Comparison of ENCODE assay signal across 8 mouse cellular contexts in genomic region chrX:164269285-164269761, GRCm38 (mm10). TPM values are rescaled to one million over a fixed set of nuclear protein-coding genes. Genes with fewer than 3 reads are reported as not detected.
DNase-seq lines count a peak whose midpoint lies in the region; ATAC-seq and TF ChIP-seq lines count a peak whose summit lies in the region.

TSS of gene Pir (plus strand) at chrX:164269371.

- peak; percentile 1 for DNase-seq in G1E (ENCODE audit: low spot score)
- peak; percentile 5 for DNase-seq in cerebellum, adult 11-12 months
- DNase-seq in heart, postnatal 10 days = peak; percentile 52 to 63
- peak; percentile 61 to 75 for DNase-seq in kidney, postnatal 4 days
- peak; percentile 79 for DNase-seq in stomach, postnatal 0 days (ENCODE audit: low spot score)

- no peak within 1 kb of the TSS for H3K27ac ChIP-seq in forebrain, embryonic 15.5 days (replicated peaks)
- H3K27ac ChIP-seq in liver, embryonic 16.5 days (ENCODE audit: low read length) = peak within 1 kb of the TSS; percentile 79
- H3K27ac ChIP-seq in neural tube, embryonic 12.5 days = no peak within 1 kb of the TSS
- H3K27ac ChIP-seq in stomach, postnatal 0 days (replicated peaks) = no peak within 1 kb of the TSS; the same call in 1 of the 2 replicates

- peak within 1 kb of the TSS; percentile 44 for H3K9ac ChIP-seq in forebrain, embryonic 15.5 days (replicated peaks)
- H3K9ac ChIP-seq in liver, embryonic 16.5 days (ENCODE audit: low read depth, low read length) = peak within 1 kb of the TSS; percentile 70
- H3K9ac ChIP-seq in neural tube, embryonic 12.5 days = peak within 1 kb of the TSS; percentile 33; the same call in 1 of the 2 replicates
- peak within 1 kb of the TSS; percentile 51 for H3K9ac ChIP-seq in stomach, postnatal 0 days (ENCODE audit: low read length)

- intact Hi-C loops in heart, postnatal 10 days (cut with DNase I) = no loop called here

- peak within 1 kb of the TSS; percentile 48 for H3K4me2 ChIP-seq in forebrain, embryonic 15.5 days (replicated peaks)
- peak within 1 kb of the TSS; percentile 68 for H3K4me2 ChIP-seq in liver, embryonic 16.5 days (ENCODE audit: low read depth, low read length)
- H3K4me2 ChIP-seq in neural tube, embryonic 12.5 days (replicated peaks) = peak within 1 kb of the TSS; percentile 56
- H3K4me2 ChIP-seq in stomach, postnatal 0 days (replicated peaks; ENCODE audit: low read depth) = peak within 1 kb of the TSS; percentile 42

- H3K36me3 ChIP-seq in G1E (replicated peaks) = no peaks in the 10 kb centered on the region
- H3K36me3 ChIP-seq in forebrain, embryonic 15.5 days = no peaks in the 10 kb centered on the region
- H3K36me3 ChIP-seq in liver, embryonic 16.5 days (ENCODE audit: control insufficient read depth, insufficient read depth) = no peaks in the 10 kb centered on the region
- no peaks in the 10 kb centered on the region for H3K36me3 ChIP-seq in neural tube, embryonic 12.5 days
- H3K36me3 ChIP-seq in stomach, postnatal 0 days (ENCODE audit: control insufficient read depth, insufficient read depth, low read length) = no peaks in the 10 kb centered on the region

- H3K27me3 ChIP-seq in G1E (ENCODE audit: insufficient read depth, low read length) = no peaks in the 10 kb centered on the region; the same call in 1 of the 2 replicates
- H3K27me3 ChIP-seq in forebrain, embryonic 15.5 days = no peaks in the 10 kb centered on the region
- H3K27me3 ChIP-seq in liver, embryonic 16.5 days (ENCODE audit: control insufficient read depth, insufficient read depth, low read depth, low read length) = no peaks in the 10 kb centered on the region; the same call in 1 of the 2 replicates
- no peaks in the 10 kb centered on the region for H3K27me3 ChIP-seq in neural tube, embryonic 12.5 days (replicated peaks)
- H3K27me3 ChIP-seq in stomach, postnatal 0 days (ENCODE audit: control insufficient read depth, insufficient read depth, low read length) = no peaks in the 10 kb centered on the region

- H3K4me3 ChIP-seq in G1E (ENCODE audit: low read depth, low read length) = no peak within 1 kb of the TSS; the same call in 1 of the 2 replicates
- H3K4me3 ChIP-seq in forebrain, embryonic 15.5 days = peak within 1 kb of the TSS; percentile 39
- peak within 1 kb of the TSS; percentile 64 for H3K4me3 ChIP-seq in liver, embryonic 16.5 days (ENCODE audit: low read depth, low read length)
- peak within 1 kb of the TSS; percentile 30 for H3K4me3 ChIP-seq in neural tube, embryonic 12.5 days
- peak within 1 kb of the TSS; percentile 35 for H3K4me3 ChIP-seq in stomach, postnatal 0 days (ENCODE audit: low read depth, low read length)

- H3K4me1 ChIP-seq in G1E (ENCODE audit: insufficient read depth, low read depth, low read length) = no peaks in the 10 kb centered on the region
- H3K4me1 ChIP-seq in forebrain, embryonic 15.5 days = no peaks in the 10 kb centered on the region
- H3K4me1 ChIP-seq in liver, embryonic 16.5 days (ENCODE audit: control insufficient read depth, low read depth, low read length) = peaks cover 5% of the 10 kb centered on the region
- no peaks in the 10 kb centered on the region for H3K4me1 ChIP-seq in neural tube, embryonic 12.5 days
- no peaks in the 10 kb centered on the region for H3K4me1 ChIP-seq in stomach, postnatal 0 days (replicated peaks; ENCODE audit: control insufficient read depth, insufficient read depth)

- no peak for ATAC-seq in G1E (ENCODE audit: extremely low read depth, insufficient number of reproducible peaks, low FRiP score, poor library complexity, severe bottlenecking)
- ATAC-seq in forebrain, embryonic 15.5 days (replicated peaks) = peak; percentile 92
- ATAC-seq in liver, embryonic 16.5 days (ENCODE audit: low read depth) = peak; percentile 99
- ATAC-seq in neural tube, embryonic 12.5 days (ENCODE audit: low FRiP score, low read depth) = peak; percentile 85
- peak; percentile 98 for ATAC-seq in stomach, postnatal 0 days (ENCODE audit: low FRiP score, low TSS enrichment)

- TF ChIP-seq CTCF in G1E (IDR thresholded peaks at IDR 0.05; ENCODE audit: low read depth, low read length) = no peak
- TF ChIP-seq CTCF in stomach, postnatal 0 days (IDR thresholded peaks at IDR 0.05; ENCODE audit: low read depth) = peak; percentile 64

- WGBS in forebrain, embryonic 15.5 days = 20% methylated on average over 20 of the region's 20 CpGs
- 14% methylated on average over 20 of the region's 20 CpGs for WGBS in liver, embryonic 16.5 days (ENCODE audit: insufficient replicate concordance)
- 17% methylated on average over 20 of the region's 20 CpGs for WGBS in neural tube, embryonic 12.5 days
- 15% methylated on average over 19 of the region's 20 CpGs for WGBS in stomach, postnatal 0 days

- no peak for TF ChIP-seq EP300 in stomach, postnatal 0 days (optimal IDR thresholded peaks at IDR 0.05)

- no peaks in the 10 kb centered on the region for H3K9me3 ChIP-seq in G1E (replicated peaks)
- H3K9me3 ChIP-seq in forebrain, embryonic 15.5 days = no peaks in the 10 kb centered on the region
- no peaks in the 10 kb centered on the region for H3K9me3 ChIP-seq in liver, embryonic 16.5 days (replicated peaks; ENCODE audit: control insufficient read depth, low read length)
- no peaks in the 10 kb centered on the region for H3K9me3 ChIP-seq in neural tube, embryonic 12.5 days
- H3K9me3 ChIP-seq in stomach, postnatal 0 days (ENCODE audit: control insufficient read depth, low read length) = no peaks in the 10 kb centered on the region

RNA-seq across cellular contexts. Expression of gene Pir, which starts in this region (rescaled TPM):
- total RNA-seq in G1E (2014; fragmentation: Nextera tagmentation) (not detected in 2 replicates), G1E (2017) (0.22 TPM in 1 of 2 replicates, not detected in the other)
- not detected in 2 replicates for polyA plus RNA-seq in G1E (2012)
- polyA plus RNA-seq in forebrain, embryonic 15.5 days (2015; fragmentation: Nextera tagmentation; extraction: Ambion mirVana) = 2.4 and 3.6 TPM in 2 replicates
- 1 to 10 TPM; 2.5 to 5.3 TPM for total RNA-seq in heart, postnatal 10 days (2021)
- 20.3 and 20.4 TPM in 2 replicates for polyA plus RNA-seq in liver, embryonic 16.5 days (2015; fragmentation: Nextera tagmentation; extraction: Ambion mirVana)
- 3.6 and 5.0 TPM in 2 replicates for polyA plus RNA-seq in neural tube, embryonic 12.5 days (2016; fragmentation: Nextera tagmentation; extraction: Ambion mirVana)
- polyA plus RNA-seq in stomach, postnatal 0 days (2015; fragmentation: Nextera tagmentation; extraction: Ambion mirVana) = 19.6 and 19.8 TPM in 2 replicates

Comparison
In these comparisons a context has a peak if more than half of its experiments do, and no peak if none do; other contexts are left out.
1. Peak in DNase-seq in G1E; RNA of the gene not detected or under 1 TPM.
2. DNase-seq: peak in every context shown above with its lines; median percentile 79 in stomach, postnatal 0 days; 68 in kidney, postnatal 4 days; 58 in heart, postnatal 10 days; 5 in cerebellum, adult 11-12 months; 1 in G1E.